Mouse (Mus musculus): ENCODE results near the gene Nolc1. TPM values are rescaled to one million over a fixed set of nuclear protein-coding genes. Genes with fewer than 3 reads are reported as not detected.

Nolc1 gene
- 50.3 and 59.5 TPM in 2 replicates for polyA plus RNA-seq (2021; fragmentation: Nextera tagmentation)
- long read RNA-seq, experiment 1, transcript Nolc1-203 (13 exons, 3,523 nt): major isoform, 13 of 85 reads
- long read RNA-seq, experiment 1, partial matches to known transcripts: 57 of 85 reads
- long read RNA-seq, experiment 1, other reads (novel, unspliced or antisense): 11 of 85 reads
- long read RNA-seq, experiment 2, transcript Nolc1-201 (13 exons, 3,634 nt): minor isoform, 17 of 325 reads
- long read RNA-seq, experiment 2, transcript Nolc1-203 (13 exons, 3,523 nt): major isoform, 99 of 325 reads
- long read RNA-seq, experiment 2, transcript Nolc1-208 (13 exons, 2,978 nt): minor isoform, 8 of 325 reads
- long read RNA-seq, experiment 2, partial matches to known transcripts: 50 of 325 reads
- long read RNA-seq, experiment 2, other reads (novel, unspliced or antisense): 151 of 325 reads

DNA sequence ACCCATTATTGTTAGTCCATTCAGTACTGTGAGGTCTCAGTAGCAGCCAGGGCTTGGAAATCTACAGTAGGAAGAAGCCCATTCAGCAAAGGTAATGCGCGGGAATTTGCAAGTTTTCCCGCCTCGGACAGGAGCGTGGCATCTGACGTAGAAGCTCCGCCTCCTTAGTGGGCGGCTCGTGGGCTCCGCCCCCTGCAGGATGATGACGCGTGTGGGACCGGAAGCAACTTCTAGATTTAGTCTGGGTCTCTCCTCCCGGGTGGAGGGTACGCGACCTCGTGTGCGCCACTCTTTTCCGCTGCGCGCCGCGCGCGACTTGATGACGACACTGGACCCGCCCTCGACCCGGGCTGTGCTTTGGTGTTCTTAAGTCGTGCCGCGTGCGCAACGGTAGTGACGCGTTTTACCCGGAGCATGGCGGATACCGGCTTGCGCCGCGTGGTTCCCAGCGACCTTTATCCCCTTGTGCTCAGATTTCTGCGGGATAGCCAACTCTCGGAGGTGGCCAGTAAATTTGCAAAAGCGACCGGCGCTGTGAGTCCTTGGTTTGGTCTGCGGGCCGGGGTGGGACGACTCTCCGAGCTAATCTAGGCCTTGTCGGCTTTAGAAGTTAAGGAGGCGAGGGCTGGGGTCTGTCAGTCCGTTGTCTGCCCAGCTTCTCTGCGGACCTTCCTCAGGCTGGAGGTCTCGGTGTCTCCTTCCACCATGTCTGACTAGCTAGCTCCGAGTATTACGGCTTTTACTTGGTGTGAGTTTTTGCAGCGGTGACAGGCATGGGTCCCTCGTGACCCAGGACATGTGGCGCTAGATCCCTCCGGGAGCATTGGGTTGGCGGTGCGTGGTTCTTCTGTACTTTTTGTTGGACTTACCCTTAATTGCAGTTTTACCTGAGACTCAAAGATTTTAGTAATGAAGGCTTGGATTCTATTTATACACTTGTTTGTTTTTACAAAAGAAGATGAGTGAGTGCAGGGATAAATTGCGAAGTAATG is at the start of gene Nolc1:
Gene Nolc1, plus strand, starts transcription at position 248 of the 992 bp plus-strand sequence.

DNA sequence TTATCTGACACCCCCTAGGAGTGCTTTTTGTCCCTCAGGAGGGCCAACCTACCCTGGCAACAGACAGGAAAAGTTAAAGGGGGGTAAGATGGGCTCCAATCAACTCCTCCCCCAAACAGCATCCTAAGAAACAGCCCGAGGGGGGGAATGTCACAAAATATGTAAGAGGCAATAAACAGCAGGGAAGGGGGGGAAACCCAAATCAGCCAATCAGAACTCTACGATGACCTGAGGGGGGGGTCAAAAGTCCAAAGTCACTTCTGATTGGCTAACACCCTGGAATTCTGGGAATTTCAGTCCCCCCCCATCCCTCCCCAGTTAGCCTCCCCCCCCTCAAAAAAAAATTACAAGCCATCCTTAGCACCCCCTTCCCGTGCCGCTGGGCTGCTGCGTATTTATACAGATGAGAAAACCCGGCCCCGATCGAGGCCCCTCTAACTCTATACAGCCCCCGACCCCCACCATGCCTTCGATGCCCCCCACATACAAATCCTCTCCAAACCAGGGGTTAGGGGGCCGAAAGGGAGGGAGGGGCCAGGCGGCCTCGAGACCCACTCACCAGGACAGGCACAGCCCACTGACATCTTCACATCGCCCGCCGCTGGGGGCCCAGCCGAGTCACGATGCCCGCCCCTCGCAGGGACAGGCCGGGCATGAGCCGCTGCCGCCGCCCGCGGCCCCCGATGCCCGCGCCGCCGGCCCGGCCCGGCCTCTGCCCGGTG is 31.2 kb upstream of the Nolc1 start, which contains the start of gene Pprc1:
Gene Pprc1, plus strand, starts transcription at position 616 of the 722 bp plus-strand sequence.

DNA sequence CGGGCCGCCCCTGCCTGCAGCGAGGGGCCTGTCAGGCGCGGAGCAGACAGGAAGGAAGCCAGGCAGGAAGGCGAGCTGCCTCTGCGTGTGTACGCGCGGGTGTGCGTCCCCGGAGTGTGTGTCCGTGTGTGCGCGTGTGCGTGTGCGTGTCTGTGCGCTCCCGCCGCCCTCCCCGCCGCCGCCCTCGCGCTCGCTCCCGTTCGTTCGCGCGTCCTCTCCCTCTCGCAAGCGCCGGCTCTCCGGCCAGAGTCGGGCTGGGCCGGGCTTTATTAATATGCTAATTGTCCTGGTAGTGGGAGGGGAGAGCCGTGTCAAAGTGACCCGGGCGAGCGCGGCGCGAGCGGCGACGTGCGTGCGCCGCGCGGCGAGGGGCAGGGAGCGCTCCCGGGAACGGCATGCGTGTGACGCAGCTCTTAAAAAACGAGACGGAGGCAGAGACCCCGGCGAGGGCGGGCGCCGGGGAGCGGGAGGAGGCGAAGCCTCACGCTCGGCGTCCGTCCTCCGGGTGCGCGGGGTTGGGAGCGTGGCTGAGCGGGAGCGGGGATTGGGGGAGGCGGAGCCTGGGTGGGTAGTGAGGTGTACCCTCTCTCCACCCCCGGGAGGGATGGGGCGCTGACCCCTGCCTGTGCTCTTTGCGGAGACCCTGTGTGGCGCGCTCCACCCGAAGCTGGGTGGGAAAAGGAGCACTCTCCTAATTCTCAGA is 30.5 kb upstream of the Nolc1 start, which contains the start of gene Ldb1:
Gene Ldb1, minus strand, starts transcription at position 222 of the 703 bp plus-strand sequence.

DNA sequence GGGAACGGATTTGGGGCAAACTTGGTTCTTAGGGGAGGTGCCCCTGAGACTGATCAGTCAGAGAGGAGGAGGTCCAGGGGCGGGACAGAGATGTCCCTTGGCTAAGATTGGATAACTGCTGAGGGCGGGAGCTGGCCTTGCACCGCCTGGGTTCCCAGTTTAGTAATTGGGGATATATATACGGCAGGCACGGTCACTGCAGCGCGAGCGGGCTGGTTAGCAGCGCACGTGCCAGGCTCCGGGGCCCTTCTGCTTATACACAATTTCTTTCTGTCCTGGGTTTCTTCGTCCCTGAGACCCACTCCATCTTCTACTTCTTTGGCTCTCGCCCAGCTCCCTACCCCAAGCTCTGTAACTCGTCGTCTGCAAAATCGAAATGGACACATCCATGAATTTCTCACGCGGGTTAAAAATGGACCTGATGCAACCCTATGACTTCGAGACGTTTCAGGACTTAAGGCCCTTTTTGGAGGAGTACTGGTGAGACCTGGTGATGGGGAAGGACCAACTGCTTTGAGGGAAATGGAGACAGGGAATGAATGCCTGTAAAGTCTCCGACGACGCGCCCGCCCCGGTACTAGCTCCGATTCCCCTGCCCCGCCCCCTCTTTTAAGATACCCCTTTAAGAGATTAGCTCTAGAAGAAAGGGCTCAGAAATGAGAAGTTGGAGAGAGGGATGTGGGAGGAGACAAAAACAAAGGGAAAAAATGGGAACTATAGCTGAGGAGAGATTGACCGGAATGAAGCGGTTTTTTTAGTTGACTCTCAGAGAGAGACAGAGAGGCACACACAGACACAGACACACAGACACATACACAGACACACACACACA is 56.2 kb downstream of the Nolc1 start, which contains the start of gene Elovl3:
Gene Elovl3, plus strand, starts transcription at position 204 of the 832 bp plus-strand sequence.

Other genes with a start within 250 kb of the Nolc1 start
- gene Armh3, start 77.4 kb upstream of the Nolc1 start, polyA plus RNA-seq (2021; fragmentation: Nextera tagmentation): 7.1 and 8.1 TPM in 2 replicates
- gene Hps6, start 72.4 kb upstream of the Nolc1 start, polyA plus RNA-seq (2021; fragmentation: Nextera tagmentation): 6.0 and 6.3 TPM in 2 replicates
- gene Pprc1, start 31.0 kb upstream of the Nolc1 start, polyA plus RNA-seq (2021; fragmentation: Nextera tagmentation): 5.6 and 6.1 TPM in 2 replicates
- 5.2 and 5.9 TPM in 2 replicates for gene Ldb1, start 30.6 kb upstream of the Nolc1 start, polyA plus RNA-seq (2021; fragmentation: Nextera tagmentation)
- gene Elovl3, start 56.0 kb downstream of the Nolc1 start, polyA plus RNA-seq (2021; fragmentation: Nextera tagmentation): not detected in 2 replicates
- gene Pitx3, start 72.5 kb downstream of the Nolc1 start, polyA plus RNA-seq (2021; fragmentation: Nextera tagmentation): not detected in 2 replicates
- 36.0 and 39.2 TPM in 2 replicates for gene Gbf1, start 76.6 kb downstream of the Nolc1 start, polyA plus RNA-seq (2021; fragmentation: Nextera tagmentation)
- gene Nfkb2, start 228.5 kb downstream of the Nolc1 start, polyA plus RNA-seq (2021; fragmentation: Nextera tagmentation): 1.6 and 2.2 TPM in 2 replicates